Mouse (Mus musculus): Measurements from ENCODE around the gene Ppfibp2. TPM values are rescaled to one million over a fixed set of nuclear protein-coding genes. Genes with fewer than 3 reads are reported as not detected.

Gene Ppfibp2
- polyA plus RNA-seq, 2 experiments, result 14.4 TPM

DNA sequence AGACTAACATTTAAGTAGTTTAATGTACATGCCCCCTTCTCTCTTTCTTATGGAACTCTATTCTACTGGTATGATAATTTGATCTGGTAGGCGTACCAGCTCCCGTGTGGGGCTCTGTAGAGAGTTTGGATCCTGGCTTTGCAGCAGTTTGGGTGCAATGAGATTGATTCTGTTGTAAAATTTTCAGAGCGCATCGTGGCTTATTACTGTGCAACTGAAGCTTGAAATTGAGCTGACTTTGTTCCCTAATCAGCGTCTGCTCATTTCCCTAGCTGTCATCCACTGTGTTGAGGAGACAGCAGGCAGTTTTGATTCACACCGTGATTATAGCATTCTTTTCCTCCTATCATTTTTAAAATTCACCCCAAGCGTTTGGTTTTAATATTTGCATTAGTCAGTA lies 42.4 kb downstream of the Ppfibp2 start:
- no peaks in the 10 kb centered on the region for H3K4me1 ChIP-seq (ENCODE audit: control insufficient read depth, insufficient read depth, low read length)
- no peak overlapping the region for H3K9ac ChIP-seq (ENCODE audit: low read depth, low read length, severe bottlenecking)
- no peak for ATAC-seq (ENCODE audit: low FRiP score, low read depth)
- TF ChIP-seq POLR2A (IDR thresholded peaks at IDR 0.05; ENCODE audit: borderline replicate concordance, extremely low read depth, insufficient read depth, insufficient read length), result no peak
- 84% methylated on average over 7 of the region's 7 CpGs for WGBS
- no peaks in the 10 kb centered on the region for H3K36me3 ChIP-seq (ENCODE audit: control insufficient read depth, insufficient read depth, low read length)
- H3K9me3 ChIP-seq (ENCODE audit: control insufficient read depth, low read length), result no peaks in the 10 kb centered on the region
- H3K4me2 ChIP-seq (replicated peaks; ENCODE audit: low read depth, low read length, severe bottlenecking), result no peak overlapping the region
- no peaks in the 10 kb centered on the region for H3K27me3 ChIP-seq (ENCODE audit: control insufficient read depth, insufficient read depth, low read length)
- H3K27ac ChIP-seq (replicated peaks; ENCODE audit: low read depth, low read length), result no peak overlapping the region
- DNase-seq (ENCODE audit: low spot score), result no peak
- no peak overlapping the region for H3K4me3 ChIP-seq (replicated peaks; ENCODE audit: low read length)

DNA sequence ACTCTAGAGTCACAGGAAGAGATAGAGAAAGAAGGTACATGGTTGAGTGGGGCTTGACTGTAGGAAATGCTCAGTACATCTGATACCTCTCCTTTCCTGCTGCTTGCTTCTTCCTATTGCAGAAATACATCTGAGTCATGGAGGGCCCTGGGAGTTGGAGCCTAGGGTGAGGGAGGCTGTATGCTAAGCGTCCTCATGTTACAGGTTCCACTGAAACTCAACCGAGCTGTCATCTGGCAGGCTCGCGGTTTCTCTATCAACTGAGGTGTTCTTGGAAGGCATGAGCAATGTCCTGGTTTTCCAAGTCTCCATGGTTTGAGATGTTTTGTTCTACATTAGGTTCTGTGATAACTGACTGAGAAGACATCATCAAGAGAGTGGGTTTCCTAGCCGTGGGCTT lies 43.0 kb downstream of the Ppfibp2 start:
- ATAC-seq (ENCODE audit: low FRiP score, low read depth), result no peak
- H3K4me1 ChIP-seq (ENCODE audit: control insufficient read depth, insufficient read depth, low read length), result peaks cover 2% of the 10 kb centered on the region; the same call in 1 of the 2 replicates
- DNase-seq (ENCODE audit: low spot score), result no peak
- H3K9me3 ChIP-seq (ENCODE audit: control insufficient read depth, low read length), result no peaks in the 10 kb centered on the region
- WGBS, result 81% methylated on average over 5 of the region's 5 CpGs
- H3K27ac ChIP-seq (replicated peaks; ENCODE audit: low read depth, low read length), result no peak overlapping the region
- no peaks in the 10 kb centered on the region for H3K27me3 ChIP-seq (ENCODE audit: control insufficient read depth, insufficient read depth, low read length)
- H3K4me3 ChIP-seq (replicated peaks; ENCODE audit: low read length), result no peak overlapping the region
- H3K36me3 ChIP-seq (ENCODE audit: control insufficient read depth, insufficient read depth, low read length), result no peaks in the 10 kb centered on the region
- TF ChIP-seq POLR2A (IDR thresholded peaks at IDR 0.05; ENCODE audit: borderline replicate concordance, extremely low read depth, insufficient read depth, insufficient read length), result no peak
- no peak overlapping the region for H3K4me2 ChIP-seq (replicated peaks; ENCODE audit: low read depth, low read length, severe bottlenecking)
- H3K9ac ChIP-seq (ENCODE audit: low read depth, low read length, severe bottlenecking), result no peak overlapping the region

DNA sequence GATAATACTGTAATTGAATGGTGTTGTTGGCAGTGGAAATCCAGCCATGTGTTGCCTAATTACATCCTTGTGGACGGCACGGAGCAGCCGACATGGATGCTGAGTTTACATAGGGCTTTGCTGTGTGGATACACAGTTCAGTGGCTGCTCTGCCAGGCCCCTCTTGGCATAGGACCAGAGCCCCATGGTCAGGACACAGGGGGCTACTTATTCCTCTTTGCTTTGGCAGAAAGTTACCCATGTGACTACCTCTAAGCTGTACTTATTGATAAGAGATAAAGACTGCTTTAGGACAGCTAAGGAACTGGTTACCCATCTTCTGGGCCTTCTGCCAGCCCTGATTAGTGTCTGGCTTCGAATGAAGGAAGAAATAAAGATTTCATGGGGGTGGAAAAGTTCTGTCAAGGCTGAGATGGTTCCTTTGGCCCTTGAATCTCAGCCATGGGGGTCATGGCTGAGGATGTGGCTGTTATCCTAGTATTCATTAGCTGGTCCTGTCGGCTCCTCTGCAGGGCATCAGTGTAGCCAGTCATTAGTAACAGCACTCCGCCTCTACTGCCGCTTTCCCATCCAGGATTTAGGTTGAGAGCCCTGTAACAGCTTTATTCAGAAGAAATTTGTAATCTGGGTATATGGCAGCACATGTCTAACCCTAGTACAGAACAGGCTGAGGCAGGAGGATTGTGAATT lies 47.7 kb downstream of the Ppfibp2 start:
- Histone ChIP-seq H3K27ac (replicated peaks; ENCODE audit: low read depth, low read length) (no peak overlapping the region), H3K4me1 (ENCODE audit: control insufficient read depth, insufficient read depth, low read length) (peaks cover 2% of the 10 kb centered on the region; the same call in 1 of the 2 replicates), H3K4me3 (replicated peaks; ENCODE audit: low read length) (no peak overlapping the region), H3K27me3 (ENCODE audit: control insufficient read depth, insufficient read depth, low read length) (no peaks in the 10 kb centered on the region), H3K9ac (ENCODE audit: low read depth, low read length, severe bottlenecking) (no peak overlapping the region), H3K4me2 (replicated peaks; ENCODE audit: low read depth, low read length, severe bottlenecking) (no peak overlapping the region), H3K9me3 (ENCODE audit: control insufficient read depth, low read length) (0 out of 2 replicates have a peak, but pooled peaks cover 2% of the 10 kb centered on the region), H3K36me3 (ENCODE audit: control insufficient read depth, insufficient read depth, low read length) (no peaks in the 10 kb centered on the region)
- ATAC-seq (ENCODE audit: low FRiP score, low read depth) (no peak), DNase-seq (ENCODE audit: low spot score) (peak; percentile 49)
- no peak for TF ChIP-seq POLR2A (IDR thresholded peaks at IDR 0.05; ENCODE audit: borderline replicate concordance, extremely low read depth, insufficient read depth, insufficient read length)
- 70% methylated on average over 7 of the region's 7 CpGs for WGBS

DNA sequence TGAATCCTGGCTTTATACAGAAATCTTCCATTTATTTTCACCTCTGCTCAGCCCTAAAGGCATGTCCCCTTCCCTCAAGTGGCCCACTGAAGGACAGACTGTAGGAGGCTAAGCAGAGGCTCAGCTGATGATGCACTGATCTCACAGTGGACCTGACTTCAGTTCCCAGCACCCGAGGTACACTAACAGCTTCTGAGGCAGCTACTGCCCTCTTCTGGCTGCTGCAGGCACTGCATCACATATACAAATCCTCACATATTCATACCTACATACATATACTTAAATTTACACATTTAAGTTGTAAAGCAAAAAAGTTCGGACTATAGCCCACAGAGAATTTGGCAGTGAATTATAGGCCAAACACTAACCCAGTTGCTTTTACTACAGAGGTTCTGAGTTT lies 50.0 kb downstream of the Ppfibp2 start:
- Histone ChIP-seq H3K27ac (replicated peaks; ENCODE audit: low read depth, low read length) (no peak overlapping the region), H3K4me2 (replicated peaks; ENCODE audit: low read depth, low read length, severe bottlenecking) (no peak overlapping the region), H3K9me3 (ENCODE audit: control insufficient read depth, low read length) (0 out of 2 replicates have a peak, but pooled peaks cover 2% of the 10 kb centered on the region), H3K4me1 (ENCODE audit: control insufficient read depth, insufficient read depth, low read length) (peaks cover 12% of the 10 kb centered on the region), H3K4me3 (replicated peaks; ENCODE audit: low read length) (no peak overlapping the region), H3K9ac (ENCODE audit: low read depth, low read length, severe bottlenecking) (no peak overlapping the region), H3K27me3 (ENCODE audit: control insufficient read depth, insufficient read depth, low read length) (no peaks in the 10 kb centered on the region), H3K36me3 (ENCODE audit: control insufficient read depth, insufficient read depth, low read length) (no peaks in the 10 kb centered on the region)
- DNase-seq (ENCODE audit: low spot score), result no peak
- 83% methylated on average over 2 of the region's 2 CpGs for WGBS
- no peak for ATAC-seq (ENCODE audit: low FRiP score, low read depth)
- TF ChIP-seq POLR2A (IDR thresholded peaks at IDR 0.05; ENCODE audit: borderline replicate concordance, extremely low read depth, insufficient read depth, insufficient read length), result no peak

DNA sequence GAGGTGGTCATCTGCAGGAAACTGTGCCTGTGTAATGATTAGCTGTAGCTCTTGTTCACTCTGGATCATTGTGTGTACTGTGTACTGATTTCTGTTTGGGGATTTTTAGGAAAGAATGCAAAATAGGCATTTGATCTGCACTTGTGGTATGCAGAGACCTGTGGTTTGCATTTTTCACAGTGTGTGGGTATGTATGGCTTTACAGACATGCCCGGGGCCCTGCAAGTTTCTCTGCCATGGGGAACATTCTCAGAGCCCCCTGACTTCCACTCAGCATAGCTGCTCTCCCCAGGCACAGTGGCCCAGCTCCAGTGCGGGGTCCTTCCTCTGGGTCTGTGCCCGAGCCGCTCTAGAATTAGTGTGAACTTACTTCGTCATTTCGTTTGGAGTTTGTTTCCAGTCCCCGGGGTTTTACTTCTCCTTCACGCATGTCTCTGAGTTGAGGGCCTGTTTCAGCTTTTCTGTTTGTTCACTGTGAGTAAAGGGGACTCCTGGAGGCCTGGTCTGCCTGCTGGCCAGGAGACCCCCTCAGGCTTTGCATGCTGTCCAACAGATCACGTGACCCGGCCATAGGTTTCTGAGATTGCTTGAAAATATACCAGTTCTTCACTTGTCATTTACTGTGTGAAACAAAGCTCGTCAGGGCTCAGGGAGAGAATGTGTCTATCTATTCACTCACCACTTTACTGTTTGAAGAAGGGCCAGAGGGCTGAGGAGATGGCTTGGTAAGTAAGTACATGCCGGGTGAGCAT lies 54.1 kb downstream of the Ppfibp2 start:
- Histone ChIP-seq H3K9me3 (ENCODE audit: control insufficient read depth, low read length) (0 out of 2 replicates have a peak, but pooled peaks cover 2% of the 10 kb centered on the region), H3K36me3 (ENCODE audit: control insufficient read depth, insufficient read depth, low read length) (no peaks in the 10 kb centered on the region), H3K4me3 (replicated peaks; ENCODE audit: low read length) (no peak overlapping the region), H3K27me3 (ENCODE audit: control insufficient read depth, insufficient read depth, low read length) (no peaks in the 10 kb centered on the region), H3K4me2 (replicated peaks; ENCODE audit: low read depth, low read length, severe bottlenecking) (no peak overlapping the region), H3K27ac (replicated peaks; ENCODE audit: low read depth, low read length) (no peak overlapping the region), H3K4me1 (ENCODE audit: control insufficient read depth, insufficient read depth, low read length) (peaks cover 9% of the 10 kb centered on the region), H3K9ac (ENCODE audit: low read depth, low read length, severe bottlenecking) (no peak overlapping the region)
- WGBS, result 69% methylated on average over 12 of the region's 12 CpGs
- ATAC-seq (ENCODE audit: low FRiP score, low read depth) (no peak), DNase-seq (ENCODE audit: low spot score) (no peak)
- TF ChIP-seq POLR2A (IDR thresholded peaks at IDR 0.05; ENCODE audit: borderline replicate concordance, extremely low read depth, insufficient read depth, insufficient read length), result no peak

Measured in limb, embryonic 14.5 days (tissue).